Mouse (Mus musculus) embryo, embryonic 10.5 days (tissue): ENCODE results near the gene Prkx.

Experiments
- DNase-seq: peaks from one replicate; pipeline ENCODE4 v3.0.0-alpha.2; 2015; ENCODE audit warnings: low spot score

Gene Prkx

DNA sequence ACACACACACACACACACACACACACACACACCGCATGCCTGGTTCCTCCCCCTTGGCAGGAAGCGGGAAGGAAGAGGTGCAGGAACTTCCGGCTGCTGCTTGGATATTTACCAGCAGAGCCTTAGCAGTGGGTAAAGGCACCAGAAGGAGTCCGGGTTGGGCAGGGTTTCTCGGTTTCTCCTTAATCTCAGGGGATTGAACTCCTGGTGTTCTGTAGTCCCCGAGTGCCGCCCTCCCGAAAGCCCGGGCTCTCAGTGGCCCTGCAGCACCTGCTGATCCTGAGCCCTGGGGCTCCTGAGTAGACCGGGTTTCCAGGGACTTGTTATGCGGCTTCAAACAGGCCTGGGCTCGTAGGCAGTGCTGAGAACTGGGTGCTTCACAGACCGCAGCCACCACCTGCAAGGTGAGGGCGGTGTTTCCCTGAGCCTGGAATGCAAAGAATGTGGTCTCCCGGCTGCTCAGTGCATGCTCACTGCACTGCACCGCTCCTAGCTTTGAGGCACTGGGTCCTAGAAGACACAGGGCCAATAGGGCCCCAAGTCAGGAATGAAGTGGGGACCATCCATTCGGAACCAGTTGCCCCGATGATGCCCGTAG lies at the start of gene Prkx:
Prkx (minus strand) TSS at position 41 of the 598 bp plus-strand sequence.
- DNase-seq = peak; percentile 60

DNA sequence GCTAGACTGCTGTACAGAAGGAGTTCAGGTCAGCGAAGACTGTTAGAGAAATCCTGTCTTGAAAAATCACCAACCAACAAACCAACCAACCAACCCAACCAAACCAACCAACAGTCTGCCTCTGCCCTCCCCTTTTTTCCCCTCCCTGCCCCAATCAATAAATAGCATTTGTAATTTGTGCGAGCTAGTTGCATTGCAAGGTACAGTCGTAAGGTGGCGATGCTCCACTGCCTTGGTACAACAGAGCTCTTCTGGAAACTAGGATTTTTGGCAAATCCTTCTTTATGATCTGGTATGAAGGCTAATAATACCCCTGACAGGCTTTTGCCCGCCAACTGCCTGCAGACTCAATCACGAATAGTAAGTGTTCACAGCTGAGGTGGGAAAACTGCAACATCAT lies 16.0 kb upstream of the Prkx start:
- DNase-seq = peak; percentile 5

DNA sequence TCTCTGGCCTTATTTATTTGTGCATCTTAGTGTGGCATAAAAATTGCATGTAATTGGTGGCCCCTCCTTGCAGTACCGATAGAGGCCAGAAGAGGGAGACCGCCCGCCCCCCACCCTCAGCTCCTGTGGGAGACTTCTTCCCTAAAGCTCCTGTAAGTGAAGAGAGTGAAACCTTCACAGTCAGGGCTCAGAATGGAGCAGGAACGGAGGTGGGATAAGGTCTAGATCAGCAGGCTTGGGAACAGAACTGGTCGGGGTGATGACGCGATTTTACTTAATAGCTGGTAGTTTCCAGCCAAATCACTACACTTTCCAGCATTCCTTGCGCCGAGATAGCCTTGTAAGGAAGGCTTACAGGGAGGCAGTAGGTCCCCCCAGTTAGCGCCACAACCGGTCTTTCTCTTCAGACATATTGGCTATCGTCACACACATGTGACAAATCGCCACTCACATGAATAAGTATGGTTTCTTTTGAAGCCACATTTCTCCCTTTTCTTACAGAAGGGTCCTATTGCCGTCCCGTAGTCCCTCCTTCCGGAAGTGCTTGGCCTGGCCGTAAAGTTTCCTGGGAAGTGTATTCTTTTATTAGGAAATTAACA lies 14.6 kb upstream of the Prkx start:
- DNase-seq = peak; percentile 68

DNA sequence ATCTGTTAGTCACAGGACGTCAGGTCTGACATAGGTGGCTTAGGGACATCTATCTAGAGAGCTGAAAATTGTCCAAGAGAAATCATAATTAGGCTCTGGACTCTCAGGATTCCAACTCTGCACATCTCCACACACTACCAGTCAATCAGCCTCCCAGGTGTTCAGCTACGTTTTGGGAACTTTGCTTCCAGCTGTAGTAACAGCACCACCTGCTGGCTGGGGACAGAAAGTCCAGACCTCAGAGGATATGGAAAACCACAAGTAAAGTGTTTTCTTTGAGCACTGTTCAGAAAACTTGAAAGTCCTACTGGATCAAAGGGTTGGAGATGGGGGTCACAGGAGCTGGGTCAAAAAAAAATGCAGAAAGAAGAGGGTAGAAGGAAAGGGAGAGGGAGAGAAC lies 12.5 kb upstream of the Prkx start:
- peak; percentile 59 for DNase-seq

- DNase-seq = no peak
Observed at GRCm38 (mm10) chrX:77802293-77802692, 6.2 kb upstream of the Prkx start.

- DNase-seq = no peak
Observed at GRCm38 (mm10) chrX:77801543-77801942, 5.5 kb upstream of the Prkx start.

DNA sequence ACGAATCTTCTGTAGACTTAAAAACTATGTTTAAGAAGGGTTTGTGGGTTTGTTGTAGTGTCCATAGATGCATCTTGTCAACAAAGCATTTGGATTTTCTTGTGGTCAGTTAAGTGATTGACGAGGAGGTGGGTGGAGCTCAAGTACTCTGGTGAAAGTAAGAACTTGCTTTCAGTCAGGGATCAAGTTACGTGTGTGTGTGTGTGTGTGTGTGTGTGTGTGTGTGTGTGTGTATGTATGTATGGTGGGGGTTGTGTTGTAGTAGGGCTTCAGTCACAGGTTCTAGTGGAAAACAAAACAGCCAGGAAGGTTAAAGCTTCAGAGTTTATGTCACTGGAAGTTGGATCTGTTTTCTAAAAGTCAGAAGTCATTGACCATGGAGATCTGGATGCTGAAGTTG lies 3.5 kb upstream of the Prkx start:
- no peak for DNase-seq

DNA sequence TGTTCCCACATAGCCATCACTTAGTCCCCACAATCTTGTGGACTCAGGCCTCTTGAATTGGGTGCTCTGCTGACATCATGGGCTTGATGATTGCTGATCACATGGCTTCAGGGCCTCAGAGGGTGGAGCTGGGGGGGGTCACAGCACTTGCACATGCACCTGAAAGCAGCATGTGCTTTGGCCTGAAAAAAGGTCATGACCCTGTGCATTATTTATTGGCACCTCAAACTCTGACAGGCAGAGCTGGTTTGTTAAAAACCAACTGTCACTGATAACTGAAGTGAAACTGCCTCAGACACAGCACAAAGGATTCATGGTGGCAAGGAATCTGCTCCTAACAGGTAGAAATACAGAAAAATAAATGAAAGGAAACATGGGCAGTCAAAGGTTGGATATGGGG lies 1.7 kb upstream of the Prkx start:
- DNase-seq = no peak

DNA sequence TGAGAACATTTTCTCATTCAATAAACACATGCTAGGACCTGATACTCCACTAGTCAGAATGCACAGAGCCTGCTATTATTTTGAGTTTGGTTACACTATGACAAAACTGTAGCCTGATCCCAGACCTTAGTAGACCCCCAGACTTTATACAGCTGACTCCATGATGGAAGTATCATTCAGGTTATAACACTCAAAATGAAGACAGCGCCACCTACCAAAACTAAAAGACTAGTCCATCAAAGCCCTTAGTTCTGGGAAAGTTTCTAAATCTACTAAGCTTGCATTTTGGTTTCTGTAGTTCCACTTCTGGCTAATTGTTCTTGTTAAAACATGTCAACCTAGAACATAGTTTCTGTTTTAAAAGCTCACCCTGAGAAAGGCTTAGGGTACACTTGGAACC lies 838 bp upstream of the Prkx start:
- no peak for DNase-seq

DNA sequence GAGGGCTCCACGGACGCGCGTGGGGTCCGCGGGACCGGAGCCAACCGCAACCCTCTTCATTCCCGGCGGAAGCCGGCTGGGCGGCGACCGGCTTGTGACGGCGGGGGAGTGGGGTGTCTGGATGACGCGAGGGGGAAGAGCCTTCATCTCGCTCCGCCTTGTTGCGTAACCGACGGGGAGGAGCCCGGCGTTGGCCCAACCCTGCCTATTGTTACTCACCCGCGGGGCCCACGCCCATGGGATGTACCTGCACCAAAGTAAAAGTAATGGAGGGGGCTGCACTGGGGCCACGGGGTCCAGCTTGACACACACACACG lies 262 bp downstream of the Prkx start:
- peak; percentile 85 for DNase-seq

DNA sequence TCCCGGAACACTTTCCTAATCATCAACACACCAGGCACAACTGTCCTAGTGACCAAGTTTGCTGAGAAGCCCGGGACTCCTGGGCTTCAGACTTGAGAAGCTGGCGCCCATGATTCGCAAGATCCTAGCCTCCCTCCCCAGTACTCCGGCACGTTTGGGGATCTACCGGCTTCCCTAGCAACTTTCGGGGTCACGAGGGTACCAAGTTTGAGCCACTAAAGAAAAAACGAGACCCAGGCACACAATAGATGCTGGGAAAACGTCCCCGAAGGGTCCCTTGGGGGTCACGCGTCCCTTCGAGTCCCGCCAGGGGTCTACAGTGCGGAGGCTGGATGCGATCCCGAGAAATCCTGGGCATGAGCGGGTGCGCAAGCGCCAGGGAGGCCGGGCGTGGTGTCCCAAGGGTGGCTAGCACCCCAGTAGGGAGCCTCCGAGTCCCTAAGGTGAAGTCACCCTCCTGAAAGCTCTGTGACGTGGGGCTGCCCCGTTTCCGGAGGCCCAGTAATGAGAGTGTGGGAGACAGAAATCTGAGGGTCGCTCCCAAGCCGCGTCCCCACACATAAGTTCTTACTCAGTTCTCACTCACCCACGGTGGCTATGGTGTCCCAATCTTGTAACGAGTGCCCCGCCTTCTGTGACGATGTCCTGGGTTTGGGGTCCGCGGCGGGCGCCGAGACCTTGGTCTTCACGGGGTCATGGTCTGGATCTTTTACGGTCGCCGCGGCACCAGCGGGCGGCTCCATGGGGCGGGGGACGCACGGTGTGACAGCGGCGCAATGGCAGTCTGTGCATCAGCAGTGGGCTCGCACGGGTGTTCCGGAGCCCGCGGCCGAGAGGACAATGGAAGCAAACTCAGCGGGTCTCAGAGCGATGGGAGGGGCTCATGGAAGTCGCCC lies 868 bp downstream of the Prkx start:
- DNase-seq = peak; percentile 27

- no peak for DNase-seq
Observed at GRCm38 (mm10) chrX:77788675-77789074, 7.4 kb downstream of the Prkx start.

DNA sequence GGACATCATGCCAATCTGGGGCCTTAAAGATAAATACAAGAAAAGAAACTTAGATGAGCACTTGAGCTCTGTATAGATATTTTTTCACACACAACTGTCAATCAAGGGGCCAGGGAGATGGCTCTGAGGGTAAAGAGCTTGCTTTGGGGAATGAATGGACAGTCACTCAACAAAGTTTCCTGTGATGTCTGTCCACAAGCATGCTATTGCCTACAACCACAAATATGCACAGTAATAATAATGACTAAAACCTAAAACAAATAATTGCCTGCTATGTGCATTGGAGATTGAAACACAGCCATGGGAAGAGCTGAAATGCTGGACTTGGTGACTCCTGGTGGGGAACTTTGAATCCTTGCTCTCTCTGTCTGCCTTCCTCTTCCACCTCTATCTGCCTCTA lies 9.7 kb downstream of the Prkx start:
- no peak for DNase-seq

DNA sequence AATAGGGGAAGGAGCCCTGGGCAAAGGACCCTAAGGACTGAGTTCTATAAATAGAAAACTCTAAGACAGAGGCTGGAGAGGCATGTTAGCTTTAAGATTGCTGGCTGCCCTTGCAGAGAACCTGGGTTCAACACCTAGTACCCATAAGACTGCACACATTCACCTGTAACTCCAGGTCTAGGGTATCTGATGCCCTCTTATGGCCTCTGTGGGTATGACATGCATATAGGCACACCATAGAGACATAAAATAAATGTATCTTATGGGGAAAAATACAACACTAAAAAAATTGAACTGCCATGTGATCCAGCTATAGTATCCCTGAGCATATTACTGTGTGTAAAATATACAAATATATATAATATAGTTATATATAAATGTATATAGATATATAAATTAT lies 18.3 kb downstream of the Prkx start:
- DNase-seq = peak; percentile 1

DNA sequence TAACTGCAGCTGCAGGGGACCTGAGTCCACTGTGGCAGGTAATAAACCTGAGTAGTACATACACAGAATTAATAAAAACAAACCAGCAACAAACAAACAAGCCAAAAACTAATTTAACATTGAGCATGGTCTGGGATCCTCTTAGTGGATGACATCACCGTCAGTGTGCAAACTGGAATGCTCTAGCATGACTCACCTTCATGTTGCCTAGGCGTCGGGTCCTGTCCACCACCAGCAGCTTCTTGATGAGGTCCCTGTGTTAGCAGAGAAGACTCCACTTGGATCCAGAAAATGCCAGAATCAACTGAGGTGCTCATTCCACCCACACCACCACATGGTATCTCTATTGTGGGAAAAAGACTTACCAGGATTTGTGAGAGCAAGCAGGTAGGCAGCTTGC lies 30.9 kb downstream of the Prkx start:
- no peak for DNase-seq

DNA sequence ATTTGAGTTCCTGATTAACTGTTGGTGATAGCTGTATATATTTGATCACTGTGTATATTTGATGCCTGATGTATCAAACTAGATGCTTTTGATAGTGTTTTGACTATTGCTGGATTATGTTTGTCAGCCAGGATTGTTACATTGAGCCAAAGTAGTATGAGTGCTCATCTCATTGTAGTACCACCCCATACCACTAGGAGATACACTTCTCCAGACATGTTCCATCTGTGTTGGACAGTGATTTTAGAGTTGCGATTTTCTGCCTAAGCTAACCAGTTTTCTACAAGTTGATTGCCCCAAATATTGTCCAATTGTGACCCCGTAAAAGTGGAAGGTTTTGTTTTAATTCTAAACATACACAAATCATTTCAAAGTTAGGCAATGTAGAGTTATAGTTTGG lies 51.8 kb downstream of the Prkx start:
- peak; percentile 15 for DNase-seq

DNA sequence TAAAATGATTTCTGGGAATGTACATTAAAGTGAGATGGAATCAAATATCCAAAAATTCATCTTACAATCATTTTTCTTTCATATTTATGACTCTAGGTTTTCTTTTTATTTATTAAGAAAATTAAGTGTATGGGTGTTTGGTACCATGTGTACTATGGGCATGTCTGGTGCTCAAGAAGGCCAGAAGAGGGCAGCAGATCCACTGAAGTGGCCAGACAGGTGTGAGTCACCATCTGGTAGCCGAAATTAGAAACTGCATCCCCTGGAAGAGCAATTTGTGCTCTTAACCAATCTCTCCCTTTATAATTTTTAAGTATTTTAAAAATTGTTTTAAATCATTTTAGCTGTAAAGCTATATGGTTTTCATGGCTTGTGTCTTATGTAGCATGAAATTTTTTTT lies 54.7 kb downstream of the Prkx start:
- DNase-seq = peak; percentile 38

DNA sequence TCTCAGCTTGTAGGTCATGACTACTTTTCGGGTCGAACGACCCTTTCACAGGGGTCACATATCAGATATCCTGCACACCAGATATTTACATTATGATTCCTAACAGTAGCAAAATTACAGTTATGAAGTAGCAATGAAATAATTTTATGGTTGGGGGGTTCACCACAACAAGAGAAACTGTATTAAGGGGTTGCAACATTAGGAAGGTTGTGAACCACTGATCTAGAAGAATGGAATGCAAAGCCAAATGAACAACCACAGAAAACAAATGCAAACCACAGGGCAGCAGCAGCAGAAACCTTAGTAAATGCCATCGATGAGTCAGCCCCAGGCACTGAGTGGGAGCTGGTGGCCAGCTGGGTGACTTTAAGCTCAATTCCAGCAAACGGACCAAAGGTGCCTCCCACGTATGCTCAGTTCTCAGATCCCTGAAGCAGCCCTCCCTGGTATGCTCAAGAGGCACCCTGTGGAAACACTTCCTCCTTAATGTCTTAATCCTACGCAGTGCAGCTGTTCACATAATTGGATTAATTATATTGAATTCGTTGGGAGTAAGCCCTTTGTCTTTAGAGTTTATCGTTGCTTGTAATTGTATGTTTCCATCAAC lies 62.0 kb downstream of the Prkx start:
- DNase-seq = no peak

DNA sequence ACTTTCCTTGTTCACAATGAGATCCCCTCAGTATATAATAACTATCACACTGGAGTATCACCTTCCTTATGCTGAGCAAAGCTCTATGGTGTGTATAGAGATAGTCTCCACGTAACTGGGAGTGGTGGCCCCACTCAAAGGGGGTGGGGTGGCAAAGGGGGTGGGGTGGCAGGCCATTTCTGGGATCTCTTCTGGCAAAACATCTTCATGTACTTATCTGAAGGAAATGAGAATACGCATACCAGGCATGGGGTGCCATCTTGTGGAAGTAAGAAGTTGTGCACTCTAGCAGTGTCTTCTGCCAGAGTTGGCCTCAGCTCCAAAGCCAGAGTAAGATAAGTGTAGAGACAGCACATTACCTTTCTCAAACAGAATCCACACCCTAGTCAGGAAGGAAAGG lies 75.8 kb downstream of the Prkx start:
- peak; percentile 58 for DNase-seq
